Mouse (Mus musculus): ENCODE data around the gene Ttyh2. TPM values are rescaled to one million over a fixed set of nuclear protein-coding genes. Genes with fewer than 3 reads are reported as not detected.

Ttyh2 gene
- polyA plus RNA-seq, 1 experiment from 2014 or later: 11.4 TPM

DNA sequence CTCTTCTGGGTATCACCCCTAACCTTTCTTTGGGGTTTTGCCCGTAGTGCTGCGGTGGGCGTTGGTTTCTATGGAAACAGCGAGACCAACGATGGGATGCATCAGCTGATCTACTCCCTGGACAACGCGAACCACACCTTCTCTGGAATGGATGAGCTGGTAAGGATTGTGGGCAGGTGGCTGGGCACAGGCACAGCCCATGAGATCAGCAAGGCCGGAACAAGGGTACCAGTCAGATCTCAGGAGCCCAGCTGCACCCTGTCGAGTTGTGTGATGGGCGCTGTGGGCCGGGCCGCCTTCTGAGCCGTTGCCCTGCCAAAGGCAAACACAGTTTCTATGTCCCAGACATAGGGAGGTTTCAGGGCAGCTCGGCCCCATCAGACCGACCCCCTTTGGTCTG lies 15.0 kb downstream of the Ttyh2 start:
- Histone ChIP-seq H3K4me3 (ENCODE audit: low read length) (no peak overlapping the region), H3K9ac (ENCODE audit: low read length) (no peak overlapping the region), H3K9me3 (replicated peaks; ENCODE audit: control insufficient read depth, low read length) (no peaks in the 10 kb centered on the region), H3K4me1 (ENCODE audit: control insufficient read depth, insufficient read depth, low read length) (peaks cover 2% of the 10 kb centered on the region; the same call in 1 of the 2 replicates), H3K36me3 (ENCODE audit: control insufficient read depth, insufficient read depth) (no peaks in the 10 kb centered on the region), H3K27ac (ENCODE audit: low read length) (no peak overlapping the region), H3K27me3 (ENCODE audit: control insufficient read depth, insufficient read depth, low read length) (no peaks in the 10 kb centered on the region), H3K4me2 (ENCODE audit: low read depth, low read length) (no peak overlapping the region)
- no peak for ATAC-seq (replicated peaks; ENCODE audit: extremely low read depth, insufficient read depth, low FRiP score)
- 91% methylated on average over 15 of the region's 15 CpGs for WGBS

DNA sequence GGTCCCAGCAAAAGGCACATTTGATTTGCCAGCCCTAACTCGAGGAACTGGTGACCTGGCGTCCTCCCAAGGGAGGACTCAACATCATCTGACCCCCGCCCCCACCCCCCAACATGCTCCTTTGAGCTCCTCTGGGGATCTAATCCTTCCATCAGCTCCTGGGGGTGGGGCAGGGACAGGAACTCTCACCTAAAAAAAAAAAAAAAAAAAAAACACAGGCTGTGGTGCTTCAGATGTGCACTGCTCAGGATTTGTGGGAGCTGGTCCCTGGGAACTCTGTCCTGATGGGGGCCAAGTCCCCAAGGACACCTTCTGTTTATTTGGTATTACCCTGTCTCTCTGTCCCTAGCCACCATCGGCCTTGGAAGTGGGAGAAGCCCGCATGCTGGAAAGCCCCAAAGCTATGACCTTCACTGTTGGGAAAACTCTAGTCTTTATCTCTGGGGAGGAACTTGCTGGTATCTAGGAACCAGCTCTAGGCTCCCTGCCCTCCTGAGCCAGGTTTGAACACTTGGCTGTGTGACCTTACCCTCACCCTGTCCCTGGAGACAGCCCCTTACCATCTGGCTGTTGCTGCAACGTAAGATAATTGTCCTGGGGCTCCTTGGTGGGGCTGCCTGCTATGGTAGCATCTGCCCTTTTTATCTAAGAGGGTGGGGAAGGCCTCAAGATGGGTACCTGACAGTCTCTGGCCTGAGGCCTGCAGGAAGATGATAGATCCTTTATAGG lies 16.4 kb downstream of the Ttyh2 start:
- Histone ChIP-seq H3K4me1 (ENCODE audit: control insufficient read depth, insufficient read depth, low read length) (no peaks in the 10 kb centered on the region), H3K36me3 (ENCODE audit: control insufficient read depth, insufficient read depth) (no peaks in the 10 kb centered on the region), H3K27me3 (ENCODE audit: control insufficient read depth, insufficient read depth, low read length) (no peaks in the 10 kb centered on the region), H3K9me3 (replicated peaks; ENCODE audit: control insufficient read depth, low read length) (no peaks in the 10 kb centered on the region), H3K4me2 (ENCODE audit: low read depth, low read length) (no peak overlapping the region), H3K9ac (ENCODE audit: low read length) (no peak overlapping the region), H3K4me3 (ENCODE audit: low read length) (no peak overlapping the region), H3K27ac (ENCODE audit: low read length) (no peak overlapping the region)
- 58% methylated on average over 6 of the region's 6 CpGs for WGBS
- no peak for ATAC-seq (replicated peaks; ENCODE audit: extremely low read depth, insufficient read depth, low FRiP score)

GRCm38 (mm10) chr11:114692601-114693000 lies 17.4 kb downstream of the Ttyh2 start:
- no peak for ATAC-seq (replicated peaks; ENCODE audit: extremely low read depth, insufficient read depth, low FRiP score)
- no peaks in the 10 kb centered on the region for H3K27me3 ChIP-seq (ENCODE audit: control insufficient read depth, insufficient read depth, low read length)
- no peaks in the 10 kb centered on the region for H3K36me3 ChIP-seq (ENCODE audit: control insufficient read depth, insufficient read depth)
- H3K27ac ChIP-seq (ENCODE audit: low read length): no peak overlapping the region
- no peaks in the 10 kb centered on the region for H3K4me1 ChIP-seq (ENCODE audit: control insufficient read depth, insufficient read depth, low read length)
- no peak overlapping the region for H3K4me3 ChIP-seq (ENCODE audit: low read length)
- no peak overlapping the region for H3K9ac ChIP-seq (ENCODE audit: low read length)
- WGBS: 58% methylated on average over 7 of the region's 7 CpGs
- H3K9me3 ChIP-seq (replicated peaks; ENCODE audit: control insufficient read depth, low read length): no peaks in the 10 kb centered on the region
- H3K4me2 ChIP-seq (ENCODE audit: low read depth, low read length): no peak overlapping the region

DNA sequence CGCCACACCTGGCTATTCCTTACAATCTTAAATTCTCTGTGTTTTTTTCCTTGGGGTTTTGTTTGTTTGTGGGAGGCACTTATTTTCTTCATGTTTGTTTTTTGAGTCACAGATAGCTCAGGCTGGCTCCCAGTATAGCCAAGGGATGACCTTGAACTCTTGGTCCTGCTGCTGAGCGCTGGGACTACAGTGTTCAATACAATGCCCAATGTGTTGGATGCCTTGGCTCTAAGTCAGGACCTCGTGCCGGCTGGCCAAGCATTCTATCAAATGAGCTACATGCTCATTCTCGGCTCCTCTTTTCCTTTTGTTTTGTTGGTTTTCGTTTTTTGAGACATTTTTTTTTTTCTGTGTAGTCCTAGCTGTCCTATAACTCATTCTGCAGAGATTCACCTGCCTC lies 18.2 kb downstream of the Ttyh2 start:
- Histone ChIP-seq H3K4me2 (ENCODE audit: low read depth, low read length) (no peak overlapping the region), H3K27ac (ENCODE audit: low read length) (no peak overlapping the region), H3K9ac (ENCODE audit: low read length) (no peak overlapping the region), H3K4me1 (ENCODE audit: control insufficient read depth, insufficient read depth, low read length) (no peaks in the 10 kb centered on the region), H3K9me3 (replicated peaks; ENCODE audit: control insufficient read depth, low read length) (no peaks in the 10 kb centered on the region), H3K4me3 (ENCODE audit: low read length) (no peak overlapping the region), H3K36me3 (ENCODE audit: control insufficient read depth, insufficient read depth) (no peaks in the 10 kb centered on the region), H3K27me3 (ENCODE audit: control insufficient read depth, insufficient read depth, low read length) (no peaks in the 10 kb centered on the region)
- ATAC-seq (replicated peaks; ENCODE audit: extremely low read depth, insufficient read depth, low FRiP score): no peak
- WGBS: 87% methylated on average over 6 of the region's 6 CpGs

DNA sequence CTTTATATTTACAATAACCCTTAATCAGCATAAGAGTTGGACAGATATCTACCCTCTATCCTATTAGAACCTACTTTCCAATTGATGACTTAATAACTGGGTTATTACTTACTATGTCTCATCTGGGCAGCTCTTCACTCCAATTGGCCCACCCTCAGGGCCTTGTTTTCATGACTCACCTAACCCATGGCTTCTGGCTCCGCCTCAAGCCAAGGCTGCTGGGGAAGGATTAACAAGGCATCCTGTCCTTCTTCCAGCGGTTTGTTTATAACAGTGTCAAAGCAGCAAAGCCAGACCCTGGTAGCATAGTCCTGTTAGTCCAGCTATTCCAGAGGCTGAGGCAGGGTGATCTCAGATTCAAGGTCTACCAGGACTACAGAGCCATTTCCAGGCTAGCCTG lies 19.2 kb downstream of the Ttyh2 start:
- WGBS: 71% methylated on average over 2 of the region's 2 CpGs
- H3K9ac ChIP-seq (ENCODE audit: low read length): no peak overlapping the region
- no peak overlapping the region for H3K27ac ChIP-seq (ENCODE audit: low read length)
- ATAC-seq (replicated peaks; ENCODE audit: extremely low read depth, insufficient read depth, low FRiP score): no peak
- H3K36me3 ChIP-seq (ENCODE audit: control insufficient read depth, insufficient read depth): no peaks in the 10 kb centered on the region
- H3K4me3 ChIP-seq (ENCODE audit: low read length): no peak overlapping the region
- H3K4me2 ChIP-seq (ENCODE audit: low read depth, low read length): no peak overlapping the region
- no peaks in the 10 kb centered on the region for H3K4me1 ChIP-seq (ENCODE audit: control insufficient read depth, insufficient read depth, low read length)
- no peaks in the 10 kb centered on the region for H3K27me3 ChIP-seq (ENCODE audit: control insufficient read depth, insufficient read depth, low read length)
- no peaks in the 10 kb centered on the region for H3K9me3 ChIP-seq (replicated peaks; ENCODE audit: control insufficient read depth, low read length)

- no peaks in the 10 kb centered on the region for H3K9me3 ChIP-seq (replicated peaks; ENCODE audit: control insufficient read depth, low read length)
- ATAC-seq (replicated peaks; ENCODE audit: extremely low read depth, insufficient read depth, low FRiP score): no peak
- H3K9ac ChIP-seq (ENCODE audit: low read length): no peak overlapping the region
- WGBS: 86% methylated on average over 7 of the region's 7 CpGs
- H3K36me3 ChIP-seq (ENCODE audit: control insufficient read depth, insufficient read depth): no peaks in the 10 kb centered on the region
- no peak overlapping the region for H3K4me3 ChIP-seq (ENCODE audit: low read length)
- no peaks in the 10 kb centered on the region for H3K4me1 ChIP-seq (ENCODE audit: control insufficient read depth, insufficient read depth, low read length)
- H3K27ac ChIP-seq (ENCODE audit: low read length): no peak overlapping the region
- no peak overlapping the region for H3K4me2 ChIP-seq (ENCODE audit: low read depth, low read length)
- H3K27me3 ChIP-seq (ENCODE audit: control insufficient read depth, insufficient read depth, low read length): no peaks in the 10 kb centered on the region
Observed at GRCm38 (mm10) chr11:114698496-114698895, 23.3 kb downstream of the Ttyh2 start.

DNA sequence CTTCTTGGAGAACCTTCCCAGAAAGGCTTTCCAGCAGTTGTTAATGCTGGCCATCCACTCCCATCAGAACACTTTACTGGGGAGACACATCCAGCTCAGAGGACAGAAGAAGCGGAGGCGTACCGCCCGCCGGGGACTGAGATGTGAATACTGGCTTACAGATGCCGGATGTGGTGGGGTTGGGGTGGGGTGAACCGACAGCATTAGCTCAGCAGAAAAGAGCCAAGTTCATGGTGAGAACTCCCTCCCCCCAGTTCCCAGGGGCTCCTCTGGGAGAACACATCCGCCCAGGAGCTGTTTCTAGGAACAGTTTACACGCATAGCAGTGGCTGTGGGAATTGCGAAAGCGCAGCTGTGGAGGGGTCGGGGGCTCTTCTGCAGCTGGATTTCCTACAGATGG lies 24.3 kb downstream of the Ttyh2 start:
- Histone ChIP-seq H3K36me3 (ENCODE audit: control insufficient read depth, insufficient read depth) (no peaks in the 10 kb centered on the region), H3K4me2 (ENCODE audit: low read depth, low read length) (no peak overlapping the region), H3K9me3 (replicated peaks; ENCODE audit: control insufficient read depth, low read length) (no peaks in the 10 kb centered on the region), H3K27me3 (ENCODE audit: control insufficient read depth, insufficient read depth, low read length) (no peaks in the 10 kb centered on the region), H3K4me3 (ENCODE audit: low read length) (no peak overlapping the region), H3K27ac (ENCODE audit: low read length) (peak overlapping the region; percentile 26), H3K9ac (ENCODE audit: low read length) (no peak overlapping the region), H3K4me1 (ENCODE audit: control insufficient read depth, insufficient read depth, low read length) (peaks cover 6% of the 10 kb centered on the region; the same call in 1 of the 2 replicates)
- peak; percentile 38; the same call in 1 of the 2 replicates for ATAC-seq (replicated peaks; ENCODE audit: extremely low read depth, insufficient read depth, low FRiP score)
- 64% methylated on average over 12 of the region's 12 CpGs for WGBS

DNA sequence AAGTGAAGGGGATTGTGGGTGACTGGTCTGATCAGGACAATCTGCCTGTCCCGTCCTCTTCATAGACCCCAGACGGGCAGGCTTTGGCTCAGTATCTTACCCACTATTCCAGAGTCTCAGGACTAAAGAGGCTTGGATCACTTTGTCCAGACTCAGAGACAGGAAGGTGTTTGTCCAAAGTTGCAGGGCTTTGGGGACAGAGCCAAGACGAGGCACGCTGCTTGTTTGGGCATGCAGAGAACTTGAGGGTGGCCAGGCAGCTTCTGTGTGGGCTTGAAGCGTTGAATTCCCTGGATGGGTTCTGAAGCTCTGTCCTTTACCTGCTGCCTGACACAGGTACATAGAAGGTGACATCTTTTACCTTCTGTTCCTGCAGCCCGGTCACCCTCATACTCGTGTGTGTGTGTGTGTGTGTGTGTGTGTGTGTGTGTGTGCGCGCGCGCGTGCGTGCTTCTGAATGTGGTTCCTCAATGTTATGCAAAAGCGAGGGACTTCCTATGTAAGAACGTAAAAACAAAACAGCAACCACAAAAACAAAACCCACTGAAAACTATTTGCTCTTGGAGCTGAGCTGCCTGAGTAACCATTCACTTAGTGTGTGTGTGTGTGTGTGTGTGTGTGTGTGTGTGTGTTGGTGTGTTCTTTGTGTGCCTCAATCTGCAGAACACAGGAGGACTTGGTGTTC lies 27.2 kb downstream of the Ttyh2 start:
- H3K9me3 ChIP-seq (replicated peaks; ENCODE audit: control insufficient read depth, low read length): no peaks in the 10 kb centered on the region
- H3K27me3 ChIP-seq (ENCODE audit: control insufficient read depth, insufficient read depth, low read length): no peaks in the 10 kb centered on the region
- 87% methylated on average over 15 of the region's 15 CpGs for WGBS
- no peak overlapping the region for H3K9ac ChIP-seq (ENCODE audit: low read length)
- H3K4me2 ChIP-seq (ENCODE audit: low read depth, low read length): no peak overlapping the region
- no peak overlapping the region for H3K27ac ChIP-seq (ENCODE audit: low read length)
- no peak for ATAC-seq (replicated peaks; ENCODE audit: extremely low read depth, insufficient read depth, low FRiP score)
- H3K36me3 ChIP-seq (ENCODE audit: control insufficient read depth, insufficient read depth): no peaks in the 10 kb centered on the region
- no peak overlapping the region for H3K4me3 ChIP-seq (ENCODE audit: low read length)
- H3K4me1 ChIP-seq (ENCODE audit: control insufficient read depth, insufficient read depth, low read length): peaks cover 6% of the 10 kb centered on the region; the same call in 1 of the 2 replicates

GRCm38 (mm10) chr11:114702996-114703361 lies 27.7 kb downstream of the Ttyh2 start:
- Histone ChIP-seq H3K4me2 (ENCODE audit: low read depth, low read length) (no peak overlapping the region), H3K4me3 (ENCODE audit: low read length) (no peak overlapping the region), H3K27me3 (ENCODE audit: control insufficient read depth, insufficient read depth, low read length) (no peaks in the 10 kb centered on the region), H3K27ac (ENCODE audit: low read length) (no peak overlapping the region), H3K4me1 (ENCODE audit: control insufficient read depth, insufficient read depth, low read length) (peaks cover 6% of the 10 kb centered on the region; the same call in 1 of the 2 replicates), H3K9me3 (replicated peaks; ENCODE audit: control insufficient read depth, low read length) (no peaks in the 10 kb centered on the region), H3K9ac (ENCODE audit: low read length) (no peak overlapping the region), H3K36me3 (ENCODE audit: control insufficient read depth, insufficient read depth) (no peaks in the 10 kb centered on the region)
- WGBS: 82% methylated on average over 6 of the region's 6 CpGs
- ATAC-seq (replicated peaks; ENCODE audit: extremely low read depth, insufficient read depth, low FRiP score): no peak
